Mouse (Mus musculus) B cell, adult 2 months (primary cell): ENCODE results near the gene Olfr473.
"Not testable (repeated sequence)": the region's sequence is repeated elsewhere in the genome, so short reads cannot be mapped to it uniquely, and the experiment has no call there.

ENCODE experiments used
- DNase-seq, 2 experiments: peaks; one replicate each; pipeline ENCODE4 v3.0.0; 2022

Olfr473 gene

DNA sequence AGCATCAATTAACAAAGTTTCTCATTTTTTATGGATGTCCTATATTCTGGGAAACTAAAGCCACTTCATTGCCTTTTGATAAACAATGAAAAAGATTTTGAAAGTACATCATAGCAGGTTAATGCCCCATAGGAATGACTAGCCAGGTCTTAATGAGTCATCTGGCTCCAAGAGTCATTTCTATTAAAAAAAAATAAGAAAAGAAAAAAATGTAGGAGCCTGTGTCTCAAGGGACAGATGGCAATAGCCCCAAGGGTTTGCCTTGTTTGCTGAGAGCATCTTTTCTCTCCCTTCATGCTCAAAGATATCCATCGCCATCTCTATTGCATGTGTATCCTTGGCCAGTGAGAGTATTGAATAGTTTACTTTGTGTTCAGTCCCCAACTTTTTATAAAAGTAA is at the start of gene Olfr473:
Gene Olfr473 (plus strand): TSS at position 301 of the 400 bp plus-strand sequence.
- no peak for DNase-seq

DNA sequence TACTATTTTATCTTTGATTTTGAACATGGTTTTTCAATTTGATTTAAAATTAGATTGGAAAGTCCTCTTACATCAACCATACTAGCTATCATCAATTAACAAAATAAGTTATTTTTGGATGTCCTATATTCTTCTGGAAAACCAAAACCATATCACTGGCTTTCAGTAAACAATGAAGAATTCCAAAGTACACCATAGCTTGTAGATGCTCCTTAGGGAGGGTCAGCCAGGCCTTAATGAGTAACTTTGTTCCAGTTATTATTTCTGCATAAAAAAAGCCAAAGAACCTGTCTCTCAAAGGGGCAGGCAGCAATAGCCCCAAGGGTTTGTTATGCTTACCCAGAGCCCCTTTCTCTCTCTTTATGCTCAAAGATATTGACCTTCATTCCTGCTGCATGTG is 32.6 kb upstream of the Olfr473 start, which contains the start of gene Olfr472:
Gene Olfr472 (plus strand): TSS at position 301 of the 400 bp plus-strand sequence.
- no peak for DNase-seq

DNA sequence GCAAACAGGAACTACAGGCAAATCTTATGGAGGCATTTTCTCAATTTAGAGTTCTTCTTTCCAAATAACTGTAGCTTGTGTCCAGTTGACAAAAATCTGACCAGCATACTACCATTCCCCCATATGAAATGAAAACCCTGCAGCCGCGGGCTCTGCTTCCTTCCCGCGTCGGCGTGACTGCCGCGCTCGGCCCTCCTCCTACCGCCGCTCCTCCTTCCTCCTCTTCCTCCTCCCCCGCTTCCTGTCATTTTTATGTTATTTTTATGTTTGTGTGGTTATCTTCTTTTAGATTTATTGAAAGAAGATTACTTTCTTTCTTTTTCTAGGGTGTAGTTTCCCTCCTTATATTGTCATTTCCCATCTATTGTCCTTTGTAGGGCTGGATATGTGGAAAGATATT is 22.3 kb downstream of the Olfr473 start:
- DNase-seq: not testable (repeated sequence)

DNA sequence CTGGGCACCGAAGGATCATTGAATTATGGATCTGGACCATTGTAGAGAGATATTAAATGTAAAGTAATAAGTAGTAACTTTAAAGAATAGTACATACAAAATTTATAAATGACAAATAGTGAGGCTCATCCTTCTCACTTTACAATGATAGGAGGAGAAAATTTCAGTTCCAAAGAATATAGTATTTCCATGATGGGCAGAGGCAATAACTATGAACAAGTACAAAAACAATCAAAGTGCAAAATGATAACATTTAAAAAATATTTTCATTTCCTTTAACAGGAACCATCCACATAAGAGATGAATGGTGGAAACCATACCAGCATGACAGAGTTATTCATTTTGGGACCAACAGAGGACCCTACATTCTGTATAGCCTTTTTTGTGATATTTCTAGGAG is 24.1 kb downstream of the Olfr473 start, which contains the start of gene Olfr474:
Gene Olfr474 (plus strand): TSS at position 301 of the 400 bp plus-strand sequence.
- DNase-seq: no peak

DNA sequence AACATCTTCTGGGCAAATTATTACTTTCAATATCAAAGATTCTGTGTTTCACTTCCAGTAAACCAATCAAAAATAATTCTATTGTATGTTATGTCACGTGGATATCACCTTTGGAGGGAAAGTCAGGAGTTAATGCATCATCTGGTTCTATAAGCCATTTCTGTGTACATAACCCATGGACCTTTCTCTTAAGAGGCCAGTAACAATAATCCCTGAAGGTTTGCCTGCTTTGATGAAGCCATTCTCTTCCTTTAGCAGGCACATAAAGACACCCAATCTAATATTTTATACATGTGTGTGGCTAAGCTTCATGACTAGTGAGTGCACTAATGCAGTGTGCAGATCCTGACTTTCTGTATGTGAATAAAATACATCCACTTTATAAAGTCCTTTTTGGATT is 34.3 kb downstream of the Olfr473 start, which contains the start of gene Olfr476:
Gene Olfr476 (plus strand): TSS at position 301 of the 400 bp plus-strand sequence.
- no peak for DNase-seq
